26 mouse cellular contexts compared by ENCODE assay signal in genomic region chr5:96455241-96455640, GRCm38 (mm10).
DNase-seq lines count a peak whose midpoint lies in the region; ATAC-seq and TF ChIP-seq lines count a peak whose summit lies in the region.
"Had no signal": no experiment of that assay in that cellular context is flagged by ENCODE, and none has a peak within 500 bp of the region (broad histone marks: within the 10 kb centered on the region; RNA-seq: fewer than 3 reads in every experiment).

No protein-coding gene starts in this region.

- no peak for DNase-seq in heart, embryonic 10.5 days (ENCODE audit: low spot score)
- DNase-seq in heart, postnatal 36 days, result no peak
- no peak for DNase-seq in heart, postnatal 4 days
- DNase-seq in left cerebral cortex, adult 2 months (ENCODE audit: extremely low spot score in 1 of 2, low spot score in 2 of 2), result no peak
- DNase-seq in left cerebral cortex, postnatal 36 days (ENCODE audit: low spot score in 2 of 2), result no peak
- peak; percentile 16 for DNase-seq in adipocyte (ENCODE audit: low spot score)
- DNase-seq in hindbrain, embryonic 10.5 days (ENCODE audit: low spot score), result no peak
- DNase-seq: adrenal gland, adult 8-10 months; adrenal gland, postnatal 36 days; cerebellum, adult 11 months; cerebellum, adult 8-10 months; cerebellum, postnatal 14 days; embryo, embryonic 11 days; gastrocnemius, postnatal 10 days; kidney, adult 2 months had no signal

- ATAC-seq in heart, embryonic 14.5 days (ENCODE audit: insufficient number of reproducible peaks, insufficient read depth, low FRiP score, low read depth), result no peak
- ATAC-seq: activated CD4-positive, CD25-positive, alpha-beta regulatory T cell, adult 4 months; forebrain, embryonic 14.5 days; intestine, embryonic 16.5 days; Patski had no signal

- peaks cover 34% of the 10 kb centered on the region for H3K4me1 ChIP-seq in heart, embryonic 10.5 days
- H3K4me1 ChIP-seq in heart, embryonic 14.5 days (ENCODE audit: control insufficient read depth in 2 of 2, insufficient read depth in 2 of 2, low read length in 2 of 2), result peaks cover 7 to 22% of the 10 kb centered on the region in 2 experiments
- no peaks in the 10 kb centered on the region for H3K4me1 ChIP-seq in hindbrain, embryonic 10.5 days (replicated peaks)
- H3K4me1 ChIP-seq: embryonic facial prominence, embryonic 15.5 days; forebrain, embryonic 10.5 days; hindbrain, embryonic 15.5 days had no signal

- no peaks in the 10 kb centered on the region for H3K27me3 ChIP-seq in heart, embryonic 10.5 days (ENCODE audit: insufficient read depth, poor library complexity, severe bottlenecking)
- H3K27me3 ChIP-seq in heart, embryonic 14.5 days (ENCODE audit: control insufficient read depth, insufficient read depth, low read length), result no peaks in the 10 kb centered on the region
- no peaks in the 10 kb centered on the region for H3K27me3 ChIP-seq in hindbrain, embryonic 10.5 days (ENCODE audit: insufficient read depth, poor library complexity, severe bottlenecking)
- H3K27me3 ChIP-seq: CH12.LX; embryonic facial prominence, embryonic 15.5 days; hindbrain, embryonic 15.5 days; kidney, embryonic 15.5 days; Patski had no signal

- intact Hi-C loops in heart, postnatal 36 days (cut with DNase I), result no loop called here
- intact Hi-C loops in left cerebral cortex, adult 2 months (cut with DNase I), result loop anchor here (5.0 kb wide), 1 partner anchor 127 kb away; no protein-coding TSS in a partner anchor
- intact Hi-C loops in left cerebral cortex, postnatal 36 days (cut with DNase I), result loop anchor here (5.0 kb wide), 1 partner anchor 78 kb away; no protein-coding TSS in a partner anchor

- WGBS in heart, embryonic 10.5 days, result 45% methylated on average over 2 of the region's 2 CpGs
- WGBS in heart, embryonic 14.5 days, result 28% methylated on average over 2 of the region's 2 CpGs
- 86% methylated on average over 2 of the region's 2 CpGs for WGBS in hindbrain, embryonic 10.5 days

- H3K36me3 ChIP-seq in heart, embryonic 10.5 days, result no peaks in the 10 kb centered on the region
- no peaks in the 10 kb centered on the region for H3K36me3 ChIP-seq in heart, embryonic 14.5 days (ENCODE audit: control insufficient read depth, insufficient read depth, low read length)
- H3K36me3 ChIP-seq in hindbrain, embryonic 10.5 days, result no peaks in the 10 kb centered on the region
- H3K36me3 ChIP-seq: embryonic facial prominence, embryonic 15.5 days; forebrain, embryonic 10.5 days; hindbrain, embryonic 15.5 days; kidney, embryonic 15.5 days had no signal

- H3K27ac ChIP-seq in heart, embryonic 10.5 days, result peak overlapping the region; percentile 47; the same call in 1 of the 2 replicates
- peak overlapping the region; percentile 79 to 83 for H3K27ac ChIP-seq in heart, embryonic 14.5 days (replicated peaks in 1 of 2; ENCODE audit: control insufficient read depth in 1 of 2, insufficient read depth in 1 of 2, low read depth in 2 of 2, low read length in 2 of 2)
- 0 out of 2 replicates have a peak overlapping the region, but pooled peaks have one; percentile 7 for H3K27ac ChIP-seq in left cerebral cortex, adult 2 months
- no peak overlapping the region for H3K27ac ChIP-seq in hindbrain, embryonic 10.5 days
- H3K27ac ChIP-seq: embryonic facial prominence, embryonic 15.5 days; forebrain, embryonic 10.5 days; hindbrain, embryonic 15.5 days; kidney, embryonic 15.5 days had no signal

- no peak overlapping the region for H3K9ac ChIP-seq in heart, embryonic 14.5 days (ENCODE audit: low read length)
- H3K9ac ChIP-seq: embryonic facial prominence, embryonic 15.5 days; hindbrain, embryonic 15.5 days; kidney, embryonic 15.5 days had no signal

- H3K9me3 ChIP-seq in heart, embryonic 10.5 days, result no peaks in the 10 kb centered on the region
- H3K9me3 ChIP-seq in heart, embryonic 14.5 days (ENCODE audit: control insufficient read depth, low read length), result no peaks in the 10 kb centered on the region
- no peaks in the 10 kb centered on the region for H3K9me3 ChIP-seq in hindbrain, embryonic 10.5 days
- H3K9me3 ChIP-seq: embryonic facial prominence, embryonic 15.5 days; forebrain, embryonic 10.5 days; hindbrain, embryonic 15.5 days; kidney, embryonic 15.5 days had no signal

- no peak for TF ChIP-seq CTCF in left cerebral cortex, adult 2 months (IDR thresholded peaks at IDR 0.05)

- no peak overlapping the region for H3K4me3 ChIP-seq in heart, embryonic 10.5 days
- no peak overlapping the region for H3K4me3 ChIP-seq in heart, embryonic 14.5 days (ENCODE audit: control insufficient read depth in 1 of 2, insufficient read depth in 1 of 2, low read depth in 1 of 2, low read length in 2 of 2)
- H3K4me3 ChIP-seq in left cerebral cortex, adult 2 months, result no peak overlapping the region
- no peak overlapping the region for H3K4me3 ChIP-seq in hindbrain, embryonic 10.5 days
- H3K4me3 ChIP-seq: embryonic facial prominence, embryonic 15.5 days; erythroblast, embryonic 14.5 days; forebrain, embryonic 10.5 days; hindbrain, embryonic 15.5 days; kidney, embryonic 15.5 days had no signal

- no peak overlapping the region for H3K4me2 ChIP-seq in heart, embryonic 14.5 days (ENCODE audit: low read length)
- H3K4me2 ChIP-seq: embryonic facial prominence, embryonic 15.5 days; hindbrain, embryonic 15.5 days; kidney, embryonic 15.5 days had no signal
